Mouse (Mus musculus): ENCODE results near the gene Akt3. TPM values are rescaled to one million over a fixed set of nuclear protein-coding genes. Genes with fewer than 3 reads are reported as not detected.

Akt3 gene
- polyA plus RNA-seq, 1 experiment from 2014 or later: 27.9 TPM

GRCm38 (mm10) chr1:177110665-177111271 lies 147.2 kb downstream of the Akt3 start:
- Histone ChIP-seq H3K4me2 (no peak overlapping the region), H3K9ac (ENCODE audit: low read length) (no peak overlapping the region), H3K36me3 (ENCODE audit: control insufficient read depth, insufficient read depth, low read length) (no peaks in the 10 kb centered on the region), H3K27me3 (ENCODE audit: control insufficient read depth, insufficient read depth, low read length) (no peaks in the 10 kb centered on the region), H3K4me3 (ENCODE audit: low read depth, low read length) (no peak overlapping the region), H3K27ac (ENCODE audit: low read depth, low read length) (0 out of 2 replicates have a peak overlapping the region, but pooled peaks have one; percentile 25), H3K9me3 (ENCODE audit: control insufficient read depth, low read length) (no peaks in the 10 kb centered on the region), H3K4me1 (ENCODE audit: control insufficient read depth, insufficient read depth, low read length) (no peaks in the 10 kb centered on the region; the same call in 1 of the 2 replicates)
- WGBS: 85% methylated on average over 2 of the region's 2 CpGs
- DNase-seq (ENCODE audit: low spot score, missing footprints) (no peak), ATAC-seq (ENCODE audit: low FRiP score) (no peak)

DNA sequence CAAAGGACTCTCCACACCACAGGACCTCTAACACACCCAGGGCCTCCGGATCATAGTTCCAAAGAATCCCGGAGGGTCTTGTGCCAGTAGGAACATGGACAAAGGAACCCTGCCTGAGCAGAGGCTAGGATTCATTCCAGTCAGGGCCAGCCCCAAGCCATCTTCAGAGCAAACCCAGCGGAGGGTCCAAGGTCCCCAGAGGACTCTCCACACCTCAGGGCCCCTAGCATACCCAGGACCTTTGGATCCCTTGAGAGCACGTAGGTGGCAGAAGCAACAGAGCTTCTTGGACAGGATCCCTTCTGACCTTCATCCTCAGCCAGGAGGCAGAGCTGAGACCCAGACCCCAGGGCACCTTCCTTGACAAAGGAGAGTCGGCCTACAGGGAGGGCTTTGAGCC lies 167.5 kb downstream of the Akt3 start:
- DNase-seq (ENCODE audit: low spot score, missing footprints): no peak
- 88% methylated on average over 5 of the region's 5 CpGs for WGBS
- Histone ChIP-seq H3K4me1 (ENCODE audit: control insufficient read depth, insufficient read depth, low read length) (no peaks in the 10 kb centered on the region), H3K27me3 (ENCODE audit: control insufficient read depth, insufficient read depth, low read length) (no peaks in the 10 kb centered on the region), H3K9me3 (ENCODE audit: control insufficient read depth, low read length) (no peaks in the 10 kb centered on the region), H3K27ac (ENCODE audit: low read depth, low read length) (no peak overlapping the region), H3K4me3 (ENCODE audit: low read depth, low read length) (no peak overlapping the region), H3K4me2 (no peak overlapping the region), H3K9ac (ENCODE audit: low read length) (no peak overlapping the region), H3K36me3 (ENCODE audit: control insufficient read depth, insufficient read depth, low read length) (no peaks in the 10 kb centered on the region)
- no peak for ATAC-seq (ENCODE audit: low FRiP score)

- no peak for ATAC-seq (ENCODE audit: low FRiP score)
- 78% methylated on average over 3 of the region's 3 CpGs for WGBS
Observed at GRCm38 (mm10) chr1:177089515-177089914, 168.5 kb downstream of the Akt3 start.

DNA sequence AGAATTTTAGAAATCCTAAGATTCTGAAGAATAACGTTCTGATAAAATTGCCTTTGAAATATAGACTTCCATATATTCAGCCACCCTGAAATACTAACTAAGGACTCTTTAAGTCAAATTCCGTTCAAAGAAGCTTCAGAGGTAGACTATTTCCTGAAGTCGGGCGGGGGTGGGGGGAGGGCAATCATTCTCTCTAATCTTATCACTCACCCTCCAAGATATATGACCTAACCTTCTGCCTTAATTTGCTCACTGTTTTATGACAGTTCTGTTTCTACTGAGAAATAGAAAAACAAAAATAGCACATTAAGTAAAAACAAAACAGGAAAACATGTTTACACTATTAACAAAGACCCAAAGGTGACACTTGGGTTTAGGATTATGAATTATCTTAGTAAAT lies 169.0 kb downstream of the Akt3 start:
- DNase-seq (ENCODE audit: low spot score, missing footprints) (no peak), ATAC-seq (ENCODE audit: low FRiP score) (no peak)
- H3K9me3 ChIP-seq (ENCODE audit: control insufficient read depth, low read length): no peaks in the 10 kb centered on the region
- H3K9ac ChIP-seq (ENCODE audit: low read length): no peak overlapping the region
- no peaks in the 10 kb centered on the region for H3K36me3 ChIP-seq (ENCODE audit: control insufficient read depth, insufficient read depth, low read length)
- H3K4me3 ChIP-seq (ENCODE audit: low read depth, low read length): no peak overlapping the region
- H3K4me1 ChIP-seq (ENCODE audit: control insufficient read depth, insufficient read depth, low read length): no peaks in the 10 kb centered on the region
- H3K27ac ChIP-seq (ENCODE audit: low read depth, low read length): no peak overlapping the region
- 92% methylated on average over 4 of the region's 4 CpGs for WGBS
- no peak overlapping the region for H3K4me2 ChIP-seq
- H3K27me3 ChIP-seq (ENCODE audit: control insufficient read depth, insufficient read depth, low read length): no peaks in the 10 kb centered on the region

More at GRCm38 (mm10) chr1:177089515-177089914, 168.5 kb downstream of the Akt3 start:
- Histone ChIP-seq H3K4me2 (no peak overlapping the region), H3K9ac (ENCODE audit: low read length) (no peak overlapping the region), H3K4me3 (ENCODE audit: low read depth, low read length) (no peak overlapping the region), H3K9me3 (ENCODE audit: control insufficient read depth, low read length) (no peaks in the 10 kb centered on the region), H3K4me1 (ENCODE audit: control insufficient read depth, insufficient read depth, low read length) (no peaks in the 10 kb centered on the region), H3K27ac (ENCODE audit: low read depth, low read length) (no peak overlapping the region), H3K27me3 (ENCODE audit: control insufficient read depth, insufficient read depth, low read length) (no peaks in the 10 kb centered on the region), H3K36me3 (ENCODE audit: control insufficient read depth, insufficient read depth, low read length) (no peaks in the 10 kb centered on the region)
- DNase-seq (ENCODE audit: low spot score, missing footprints): no peak

DNA sequence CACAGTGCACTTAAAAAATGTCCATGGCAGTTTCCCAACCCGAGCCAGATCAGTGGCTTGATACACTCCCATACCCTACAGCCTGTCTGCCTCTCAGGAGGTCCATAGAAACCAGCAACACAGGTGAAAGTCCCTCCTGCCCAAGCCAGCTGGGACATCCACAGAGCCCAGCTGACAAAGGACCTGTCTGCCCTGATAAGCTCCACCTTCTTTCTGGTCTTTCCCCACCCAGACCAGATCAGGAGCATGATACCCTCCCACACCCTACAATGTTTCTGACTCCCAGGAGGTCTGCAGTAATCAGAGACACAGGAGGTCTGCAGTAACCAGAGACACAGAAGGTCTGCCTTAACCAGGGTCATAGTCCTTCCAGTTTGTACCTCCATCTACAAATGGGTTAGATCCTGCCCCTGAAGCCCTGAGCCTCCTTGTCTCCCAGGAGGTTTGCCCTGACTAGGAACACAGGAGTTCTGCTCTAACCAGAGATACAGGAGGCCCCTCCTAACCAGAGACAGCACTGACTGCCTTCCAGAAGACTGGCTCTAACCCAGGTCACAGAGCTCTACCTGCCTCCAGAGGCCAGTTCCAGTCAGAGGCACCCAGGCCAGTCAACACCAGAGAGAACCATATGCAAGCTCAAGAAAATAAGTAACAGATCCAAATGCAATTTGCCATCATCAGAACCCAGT lies 175.9 kb downstream of the Akt3 start:
- H3K4me3 ChIP-seq (ENCODE audit: low read depth, low read length): no peak overlapping the region
- H3K4me2 ChIP-seq: no peak overlapping the region
- H3K9me3 ChIP-seq (ENCODE audit: control insufficient read depth, low read length): no peaks in the 10 kb centered on the region
- 0 out of 2 replicates have a peak, but pooled peaks cover 3% of the 10 kb centered on the region for H3K4me1 ChIP-seq (ENCODE audit: control insufficient read depth, insufficient read depth, low read length)
- no peaks in the 10 kb centered on the region for H3K27me3 ChIP-seq (ENCODE audit: control insufficient read depth, insufficient read depth, low read length)
- DNase-seq (ENCODE audit: low spot score, missing footprints) (no peak), ATAC-seq (ENCODE audit: low FRiP score) (no peak)
- H3K9ac ChIP-seq (ENCODE audit: low read length): no peak overlapping the region
- H3K27ac ChIP-seq (ENCODE audit: low read depth, low read length): no peak overlapping the region
- H3K36me3 ChIP-seq (ENCODE audit: control insufficient read depth, insufficient read depth, low read length): no peaks in the 10 kb centered on the region
- 77% methylated on average over 1 of the region's 1 CpGs for WGBS

DNA sequence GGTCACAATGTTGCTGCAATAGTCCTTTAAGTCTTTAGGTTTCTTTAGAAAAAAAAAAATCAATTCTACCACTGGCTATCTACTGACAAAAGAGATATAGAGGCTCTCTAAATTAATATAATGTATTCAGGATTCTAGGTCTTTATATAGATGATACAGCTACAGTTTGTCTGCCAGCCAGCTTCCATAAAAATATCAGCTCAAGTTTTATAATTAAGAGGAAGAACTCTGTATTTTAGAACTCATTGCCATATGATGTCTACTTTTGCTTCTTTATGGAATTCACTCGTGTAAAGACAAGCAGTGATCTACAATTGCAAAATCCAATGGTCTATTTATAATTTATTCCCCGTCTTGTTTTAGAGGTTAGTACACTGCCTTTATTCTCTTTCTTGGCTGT lies 188.8 kb downstream of the Akt3 start:
- H3K9ac ChIP-seq (ENCODE audit: low read length): no peak overlapping the region
- H3K27ac ChIP-seq (ENCODE audit: low read depth, low read length): no peak overlapping the region
- H3K4me3 ChIP-seq (ENCODE audit: low read depth, low read length): no peak overlapping the region
- no peaks in the 10 kb centered on the region for H3K9me3 ChIP-seq (ENCODE audit: control insufficient read depth, low read length)
- H3K27me3 ChIP-seq (ENCODE audit: control insufficient read depth, insufficient read depth, low read length): no peaks in the 10 kb centered on the region
- H3K4me1 ChIP-seq (ENCODE audit: control insufficient read depth, insufficient read depth, low read length): no peaks in the 10 kb centered on the region
- no peak for DNase-seq (ENCODE audit: low spot score, missing footprints)
- 95% methylated on average over 2 of the region's 2 CpGs for WGBS
- no peak overlapping the region for H3K4me2 ChIP-seq
- ATAC-seq (ENCODE audit: low FRiP score): no peak
- H3K36me3 ChIP-seq (ENCODE audit: control insufficient read depth, insufficient read depth, low read length): no peaks in the 10 kb centered on the region

DNA sequence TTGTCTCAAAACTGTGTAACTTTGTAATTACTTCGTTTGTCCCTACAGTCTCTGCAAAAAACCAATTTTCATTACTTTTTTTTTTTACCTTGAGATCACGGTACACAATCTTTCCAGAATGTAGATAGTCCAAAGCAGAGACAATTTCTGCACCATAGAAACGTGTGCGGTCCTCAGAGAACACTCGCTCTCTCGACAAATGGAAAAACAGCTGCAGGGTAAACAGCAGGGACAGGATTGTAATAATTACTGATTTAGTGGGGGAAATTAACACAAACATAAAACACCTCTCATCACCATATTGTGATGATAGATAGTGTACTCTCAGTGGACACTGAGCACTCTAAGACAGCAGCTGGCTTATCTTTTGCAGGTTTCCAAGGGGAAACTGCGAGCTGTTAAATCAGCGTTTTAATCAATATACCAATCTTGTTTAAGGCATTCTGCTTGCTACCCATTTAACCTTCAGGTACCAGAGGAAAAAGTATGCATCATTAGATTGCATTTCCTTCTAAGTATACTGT lies 190.8 kb downstream of the Akt3 start:
- Histone ChIP-seq H3K4me3 (ENCODE audit: low read depth, low read length) (no peak overlapping the region), H3K9me3 (ENCODE audit: control insufficient read depth, low read length) (no peaks in the 10 kb centered on the region), H3K36me3 (ENCODE audit: control insufficient read depth, insufficient read depth, low read length) (no peaks in the 10 kb centered on the region; the same call in 1 of the 2 replicates), H3K4me1 (ENCODE audit: control insufficient read depth, insufficient read depth, low read length) (no peaks in the 10 kb centered on the region), H3K4me2 (no peak overlapping the region), H3K9ac (ENCODE audit: low read length) (no peak overlapping the region), H3K27ac (ENCODE audit: low read depth, low read length) (no peak overlapping the region), H3K27me3 (ENCODE audit: control insufficient read depth, insufficient read depth, low read length) (no peaks in the 10 kb centered on the region)
- DNase-seq (ENCODE audit: low spot score, missing footprints) (no peak), ATAC-seq (ENCODE audit: low FRiP score) (no peak)
- 82% methylated on average over 8 of the region's 8 CpGs for WGBS

DNA sequence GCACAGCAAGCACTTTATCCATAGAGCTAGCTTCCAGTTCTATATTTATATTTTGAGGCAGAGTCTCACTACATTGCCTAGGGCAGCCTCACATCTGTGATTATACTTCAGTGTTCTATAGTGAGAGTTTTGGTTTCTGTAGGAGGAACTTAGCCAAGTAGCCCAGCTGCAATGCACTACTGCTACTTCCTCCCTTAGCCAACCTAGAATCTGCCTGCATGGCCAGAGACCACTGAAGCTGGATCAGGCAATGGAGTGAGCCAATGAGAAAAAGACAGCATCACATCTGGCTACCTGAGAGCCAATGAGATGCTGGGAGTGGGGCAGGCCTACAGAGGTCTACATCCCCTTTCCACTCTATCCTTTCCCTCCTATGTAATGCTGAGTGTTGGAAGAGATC lies 192.3 kb downstream of the Akt3 start:
- Histone ChIP-seq H3K27ac (ENCODE audit: low read depth, low read length) (no peak overlapping the region), H3K9ac (ENCODE audit: low read length) (no peak overlapping the region), H3K9me3 (ENCODE audit: control insufficient read depth, low read length) (no peaks in the 10 kb centered on the region), H3K36me3 (ENCODE audit: control insufficient read depth, insufficient read depth, low read length) (no peaks in the 10 kb centered on the region; the same call in 1 of the 2 replicates), H3K4me3 (ENCODE audit: low read depth, low read length) (no peak overlapping the region), H3K4me2 (no peak overlapping the region), H3K27me3 (ENCODE audit: control insufficient read depth, insufficient read depth, low read length) (no peaks in the 10 kb centered on the region), H3K4me1 (ENCODE audit: control insufficient read depth, insufficient read depth, low read length) (no peaks in the 10 kb centered on the region)
- no peak for DNase-seq (ENCODE audit: low spot score, missing footprints)
- ATAC-seq (ENCODE audit: low FRiP score): no peak

DNA sequence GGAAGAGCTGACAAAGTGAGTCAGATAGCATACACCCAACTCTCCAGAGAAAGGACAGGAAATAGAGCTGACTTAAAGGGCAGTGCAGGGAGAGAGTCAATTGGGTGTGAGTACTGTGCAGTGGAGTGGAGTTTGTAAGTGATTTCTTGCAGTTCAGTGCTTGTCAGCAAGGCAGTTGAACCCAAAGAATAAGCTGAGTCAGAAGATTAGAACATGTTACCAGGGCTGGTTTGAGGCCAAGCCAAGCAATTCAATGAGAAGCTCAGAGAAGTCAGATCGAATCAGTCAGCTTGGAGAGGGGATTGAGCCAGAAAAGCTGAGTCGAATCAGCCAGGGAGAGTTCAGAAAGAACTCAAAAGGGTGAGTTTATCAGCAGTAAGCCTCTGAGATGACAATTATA lies 196.2 kb downstream of the Akt3 start:
- H3K9ac ChIP-seq (ENCODE audit: low read length): no peak overlapping the region
- no peak overlapping the region for H3K27ac ChIP-seq (ENCODE audit: low read depth, low read length)
- no peaks in the 10 kb centered on the region for H3K9me3 ChIP-seq (ENCODE audit: control insufficient read depth, low read length)
- H3K4me3 ChIP-seq (ENCODE audit: low read depth, low read length): no peak overlapping the region
- H3K4me2 ChIP-seq: no peak overlapping the region
- no peaks in the 10 kb centered on the region; the same call in 1 of the 2 replicates for H3K36me3 ChIP-seq (ENCODE audit: control insufficient read depth, insufficient read depth, low read length)
- no peaks in the 10 kb centered on the region for H3K4me1 ChIP-seq (ENCODE audit: control insufficient read depth, insufficient read depth, low read length)
- 88% methylated on average over 2 of the region's 2 CpGs for WGBS
- ATAC-seq (ENCODE audit: low FRiP score) (no peak), DNase-seq (ENCODE audit: low spot score, missing footprints) (no peak)
- H3K27me3 ChIP-seq (ENCODE audit: control insufficient read depth, insufficient read depth, low read length): no peaks in the 10 kb centered on the region

Data from midbrain, embryonic 11.5 days (tissue).